Mouse (Mus musculus) spleen, adult 12 weeks (tissue): ENCODE measurements around the gene Tfap2d.

ENCODE experiments used
- DNase-seq: peaks from one replicate; pipeline ENCODE4 v3.0.0; 2022; ENCODE audit warnings: low spot score

Gene Tfap2d

DNA sequence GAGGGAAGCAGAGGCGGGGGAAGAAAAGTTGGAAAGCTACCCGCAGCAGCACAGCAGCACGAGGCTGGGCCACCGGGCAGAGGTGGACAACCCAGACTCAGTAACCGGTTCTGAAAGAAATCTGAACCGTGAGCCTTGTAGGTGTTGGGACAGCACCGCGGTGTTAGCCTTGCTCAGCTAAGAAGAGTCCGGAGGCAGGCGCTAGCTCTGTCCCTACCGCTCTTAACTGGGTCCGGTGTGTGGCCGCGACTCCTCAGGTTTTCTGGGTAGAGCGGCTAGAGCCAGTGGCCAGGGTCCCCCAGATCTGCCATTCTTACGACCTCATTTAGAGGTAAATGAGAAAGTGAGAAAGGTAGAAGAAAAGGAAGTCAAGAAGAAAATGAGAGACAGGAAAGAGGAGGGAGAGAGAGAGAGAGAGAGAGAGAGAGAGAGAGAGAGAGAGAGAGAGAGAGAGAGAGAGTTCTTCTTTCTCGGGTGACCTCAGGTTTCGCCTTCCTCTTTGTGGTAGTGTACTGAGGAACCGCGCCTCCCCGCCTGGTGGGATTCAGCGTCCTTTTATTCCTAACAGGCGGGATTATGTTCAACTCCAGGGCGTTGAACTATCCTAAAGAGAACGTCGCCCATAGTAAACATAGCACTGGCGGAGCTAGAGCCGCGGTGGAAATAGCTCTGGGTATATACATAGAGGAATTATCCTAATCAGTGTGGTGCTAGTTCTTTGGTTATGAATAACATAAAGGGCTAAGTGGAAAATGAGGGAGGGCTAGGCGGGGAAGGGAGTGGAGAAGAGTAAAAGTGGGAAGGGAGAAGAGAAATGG, 107.6 kb downstream of the Tfap2d start:
- DNase-seq, result no peak

DNA sequence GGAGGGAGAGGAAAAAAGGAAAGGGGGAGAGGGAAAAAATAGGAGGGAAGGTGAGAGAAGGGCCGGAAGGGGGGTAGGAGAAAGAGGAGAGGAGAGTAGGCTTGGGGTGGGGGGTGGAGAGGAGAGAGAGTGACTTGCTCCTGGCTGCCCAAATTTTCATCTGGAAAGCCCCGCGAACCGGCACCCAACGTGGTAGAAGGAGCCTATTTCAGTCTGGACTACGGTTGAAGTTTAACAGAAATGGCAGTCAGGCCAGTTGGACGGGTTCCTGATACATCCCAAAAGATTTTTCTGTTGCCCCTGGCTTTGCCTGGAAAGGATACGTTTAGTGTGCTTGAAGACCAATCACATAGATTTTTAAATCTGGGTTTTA, 108.2 kb downstream of the Tfap2d start:
- DNase-seq, result no peak

DNA sequence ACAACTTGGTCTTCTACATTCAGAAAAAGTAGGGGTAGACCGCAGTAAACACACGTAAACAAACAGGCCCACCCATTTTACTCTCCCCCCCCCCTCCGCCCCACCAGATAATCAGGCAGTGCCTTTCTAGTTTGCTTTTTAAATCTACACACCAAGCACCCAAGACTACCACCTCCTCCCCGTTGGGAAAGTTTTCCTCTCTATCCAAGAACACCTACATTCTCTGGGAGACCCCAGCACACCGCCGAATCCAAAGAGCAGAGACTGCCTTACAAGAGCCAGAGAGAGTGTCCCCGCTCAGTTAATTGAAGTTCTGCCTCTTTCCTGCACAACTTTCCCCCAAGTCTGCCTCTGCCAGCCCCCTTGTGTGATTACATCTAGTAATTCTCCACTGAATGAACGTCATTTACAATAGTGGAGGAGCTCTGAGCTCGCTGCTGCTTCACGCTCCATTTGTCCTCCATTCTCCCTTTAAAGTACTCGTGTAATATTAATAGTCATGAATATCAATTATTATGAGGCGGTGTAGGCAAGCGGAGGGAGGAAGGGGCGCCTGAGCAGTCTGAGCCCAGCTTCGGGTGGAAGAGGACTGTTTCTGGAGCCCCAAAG, 108.8 kb downstream of the Tfap2d start:
- no peak for DNase-seq

DNA sequence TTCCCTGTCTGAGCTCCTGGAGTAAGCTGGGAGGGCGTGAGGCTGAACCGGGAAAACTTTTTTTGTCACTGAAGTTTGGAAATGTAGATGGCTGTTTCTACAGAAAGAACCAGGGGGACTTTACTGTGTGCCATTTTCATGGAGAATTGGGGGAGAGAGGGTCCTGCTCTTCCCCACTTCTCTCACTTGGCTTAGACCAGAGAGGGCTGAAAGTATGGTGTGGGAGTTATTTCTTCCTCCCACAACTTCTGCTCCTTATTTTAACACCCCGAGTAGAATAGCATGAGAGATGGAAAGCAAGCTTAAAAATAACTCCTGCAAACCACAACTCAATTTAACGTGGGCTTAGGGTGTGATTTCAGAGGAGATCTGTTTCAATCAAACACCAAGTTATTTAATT, 109.9 kb downstream of the Tfap2d start:
- DNase-seq, result no peak

DNA sequence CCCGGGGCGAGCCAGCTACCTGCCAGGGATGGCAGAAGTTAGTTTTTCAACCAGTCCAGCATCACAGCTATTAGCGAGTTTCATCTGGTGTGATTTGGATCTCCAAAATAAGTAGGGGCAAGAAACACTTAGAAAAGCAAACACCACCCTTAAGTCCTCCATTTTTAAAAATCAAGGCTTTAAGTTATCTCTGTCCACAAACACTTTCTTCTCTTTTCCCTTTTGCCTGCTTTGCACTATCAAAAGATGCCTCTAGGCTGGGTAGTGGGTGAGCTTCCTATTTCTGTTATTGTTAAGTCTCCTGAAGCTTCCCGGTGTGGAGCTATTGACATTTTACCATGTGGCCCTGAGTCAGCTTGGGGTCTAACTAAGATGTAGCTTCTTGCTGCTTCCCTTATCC, 110.3 kb downstream of the Tfap2d start:
- no peak for DNase-seq

GRCm38 (mm10) chr1:19213851-19214395, 111.1 kb downstream of the Tfap2d start:
- DNase-seq, result no peak
